Mouse (Mus musculus): Measurements from ENCODE around the gene Mtmr1.

The Mtmr1 gene

GRCm38 (mm10) chrX:71439473-71439872 is 74.9 kb downstream of the Mtmr1 start:
- no peak for DNase-seq (ENCODE audit: low read depth, low spot score)

DNA sequence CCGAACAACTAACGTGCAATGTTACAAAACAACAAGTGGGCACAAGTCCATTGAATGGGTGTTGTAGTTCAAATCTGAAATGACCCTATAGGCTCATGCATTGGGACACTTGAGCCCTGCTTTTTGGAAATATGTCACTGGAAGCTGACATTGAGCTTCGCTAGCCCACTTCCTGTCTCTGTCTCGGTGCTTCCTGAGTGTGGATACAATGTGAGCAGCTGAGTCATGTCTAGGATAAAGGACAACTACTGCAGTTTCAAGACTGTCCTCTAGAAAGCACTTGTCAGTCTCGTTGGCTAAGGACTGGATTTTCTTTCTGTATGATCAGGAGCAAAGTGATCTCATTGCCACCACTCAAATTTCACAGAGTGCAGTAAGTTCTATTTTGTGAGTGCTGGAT is 78.4 kb downstream of the Mtmr1 start:
- no peak for DNase-seq (ENCODE audit: low read depth, low spot score)

- no peak for DNase-seq (ENCODE audit: low read depth, low spot score)
Measured at GRCm38 (mm10) chrX:71456078-71456737, 91.6 kb downstream of the Mtmr1 start.

DNA sequence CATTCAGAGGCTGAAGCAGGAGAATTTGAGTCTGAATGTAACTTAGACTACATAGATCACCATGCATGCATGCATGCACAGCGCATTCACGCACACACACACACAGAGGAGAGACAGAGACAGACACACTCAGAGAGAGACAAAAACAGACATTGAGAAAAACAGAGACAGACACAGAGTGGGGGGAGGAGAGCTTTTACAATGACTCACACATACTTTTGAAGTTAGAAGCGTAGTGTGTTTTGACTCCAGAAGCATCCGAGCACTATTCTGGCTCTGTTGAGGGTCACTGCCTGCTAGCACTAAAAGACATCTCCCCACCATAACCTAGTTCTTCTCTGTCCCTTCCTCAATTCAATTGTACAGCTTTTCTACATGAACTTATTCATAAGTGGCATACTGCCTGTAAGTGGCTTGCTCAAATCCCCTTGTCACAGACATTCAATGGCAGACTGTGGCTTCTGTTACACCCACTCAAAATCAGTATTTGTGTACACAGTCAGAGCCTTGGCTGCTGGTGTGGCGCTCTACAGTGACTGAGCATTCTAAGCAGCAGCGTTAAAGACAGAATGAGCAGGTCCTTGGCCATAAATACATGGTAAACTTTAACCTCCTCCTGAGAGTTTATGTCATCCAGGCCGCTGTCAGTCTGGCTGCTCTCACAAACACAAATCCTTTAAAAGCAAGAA is 99.7 kb downstream of the Mtmr1 start:
- no peak for DNase-seq (ENCODE audit: low read depth, low spot score)

DNA sequence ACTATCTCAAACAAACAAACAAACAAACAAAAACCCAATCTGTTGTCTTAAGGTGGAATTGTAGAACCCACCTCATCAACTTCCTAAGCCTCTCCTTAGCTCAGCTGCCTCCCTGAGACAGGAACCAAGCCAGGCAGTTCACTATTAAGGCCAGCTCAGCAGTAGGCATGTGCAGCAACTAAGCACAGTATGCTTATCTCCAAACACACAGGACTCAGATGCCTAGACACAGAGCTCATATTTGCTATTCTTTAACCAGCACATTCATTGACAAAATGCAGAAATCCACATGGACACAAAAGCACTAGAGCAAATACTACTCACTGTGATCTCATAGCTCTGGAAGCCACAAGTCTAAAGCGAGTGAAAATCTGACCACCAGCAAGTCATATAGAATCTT is 100.9 kb downstream of the Mtmr1 start:
- no peak for DNase-seq (ENCODE audit: low read depth, low spot score)

DNA sequence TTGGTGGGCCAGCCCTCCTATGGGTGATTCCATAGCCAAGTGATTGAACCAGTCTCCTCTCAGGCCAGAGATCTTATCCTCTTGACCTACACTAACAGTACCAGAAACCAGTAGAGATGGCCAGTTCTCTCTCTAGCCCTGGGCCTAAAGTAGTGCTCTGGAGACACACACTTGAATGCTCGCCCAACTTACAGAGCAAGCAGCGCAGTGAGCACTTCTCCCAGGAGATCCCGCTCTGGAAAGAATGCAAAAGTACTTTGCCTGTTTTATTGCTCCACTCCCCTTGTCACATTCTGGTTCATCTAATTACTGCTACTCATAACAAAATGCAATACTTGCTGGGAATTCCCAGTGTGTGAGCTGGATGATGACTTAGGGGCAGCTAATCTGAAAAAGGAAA is 102.9 kb downstream of the Mtmr1 start:
- no peak for DNase-seq (ENCODE audit: low read depth, low spot score)
